Mouse (Mus musculus): Measurements from ENCODE around the gene Cwh43. TPM values are rescaled to one million over a fixed set of nuclear protein-coding genes. Genes with fewer than 3 reads are reported as not detected.

Gene Cwh43
- total RNA-seq, 2 experiments from 2014 or later = not detected

- peak in 1 of 2 experiments; percentile 41 for DNase-seq
- intact Hi-C loops (cut with DNase I) = loop anchor here (2.0 to 5.0 kb wide), 3 partner anchors 91 to 398 kb away; partner anchors contain the start of gene Ociad1
These were observed 22.9 kb upstream of the Cwh43 start for GRCm38 (mm10) chr5:73382737-73383646.

DNA sequence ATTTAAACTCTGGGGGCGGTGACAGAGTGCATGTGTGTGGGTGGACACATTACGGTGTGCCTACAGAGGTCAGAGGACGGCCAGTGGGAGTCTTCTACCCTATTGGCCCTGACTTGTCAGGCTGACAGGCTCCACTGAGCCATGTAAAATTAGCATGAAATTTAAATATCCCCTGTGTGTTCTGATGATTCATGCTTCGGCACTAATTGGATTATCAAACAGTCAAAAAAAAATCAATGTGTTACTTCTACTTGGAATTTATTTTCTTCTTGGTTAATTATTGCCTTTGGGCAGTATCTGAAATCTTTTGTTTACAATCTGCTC lies 22.3 kb upstream of the Cwh43 start:
- intact Hi-C loops (cut with DNase I) = loop anchor here (2.0 to 5.0 kb wide), 3 partner anchors 91 to 399 kb away; partner anchors contain the start of gene Ociad1
- no peak for DNase-seq

- intact Hi-C loops (cut with DNase I) = no loop called here
- no peak for DNase-seq
These were observed 12.8 kb upstream of the Cwh43 start for GRCm38 (mm10) chr5:73393041-73393440.

DNA sequence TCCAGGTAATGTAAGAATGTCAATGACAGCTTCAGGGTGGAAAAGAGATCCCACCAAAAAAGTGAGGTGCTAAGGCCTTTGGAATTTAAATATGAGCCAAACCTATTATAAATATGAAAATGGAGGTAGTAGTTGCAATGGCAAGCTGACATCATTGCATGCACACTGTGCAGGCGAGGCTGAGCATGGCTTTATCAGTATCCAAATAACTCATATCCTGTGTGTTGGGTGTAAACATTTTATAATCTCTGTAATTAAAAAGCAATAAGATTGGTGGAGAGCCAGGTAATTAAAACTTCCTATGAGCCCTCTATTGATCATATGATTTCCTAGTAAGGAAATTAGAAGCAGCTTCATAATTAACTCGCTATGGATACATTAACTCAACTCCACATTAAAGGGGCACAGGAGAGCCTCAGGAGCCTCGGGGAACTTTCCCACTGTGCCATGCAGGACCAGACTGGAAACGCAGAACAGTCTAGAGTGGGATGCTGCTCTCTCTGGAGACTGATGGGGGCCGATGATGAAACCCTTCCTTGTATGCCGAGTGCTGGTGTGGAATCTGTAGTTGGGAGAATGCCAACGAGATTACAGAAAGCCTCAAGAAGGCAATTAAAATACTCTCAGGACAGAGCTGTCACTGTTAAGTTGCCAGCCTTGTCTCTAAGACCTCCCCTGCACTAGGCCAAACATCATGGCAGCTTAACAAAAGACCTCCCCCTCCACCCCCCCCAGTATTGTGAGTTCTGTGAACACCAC lies 5.9 kb upstream of the Cwh43 start:
- intact Hi-C loops (cut with DNase I) = no loop called here
- DNase-seq = no peak

- DNase-seq = no peak
- intact Hi-C loops (cut with DNase I) = no loop called here
These were observed 4.5 kb upstream of the Cwh43 start for GRCm38 (mm10) chr5:73401341-73401740.

GRCm38 (mm10) chr5:73402911-73403310 lies 3.0 kb upstream of the Cwh43 start:
- DNase-seq = no peak
- intact Hi-C loops (cut with DNase I) = no loop called here

GRCm38 (mm10) chr5:73403311-73404068 lies 2.4 kb upstream of the Cwh43 start:
- intact Hi-C loops (cut with DNase I) = no loop called here
- DNase-seq = no peak

GRCm38 (mm10) chr5:73404790-73405189 lies 1.1 kb upstream of the Cwh43 start:
- intact Hi-C loops (cut with DNase I) = no loop called here
- DNase-seq = no peak

- intact Hi-C loops (cut with DNase I) = no loop called here
- no peak for DNase-seq
These were observed 986 bp downstream of the Cwh43 start for GRCm38 (mm10) chr5:73406861-73407260.

GRCm38 (mm10) chr5:73409970-73410369 lies 4.1 kb downstream of the Cwh43 start:
- no peak for DNase-seq
- intact Hi-C loops (cut with DNase I) = no loop called here

- no peak for DNase-seq
- intact Hi-C loops (cut with DNase I) = no loop called here
These were observed 5.9 kb downstream of the Cwh43 start for GRCm38 (mm10) chr5:73411771-73412170.

DNA sequence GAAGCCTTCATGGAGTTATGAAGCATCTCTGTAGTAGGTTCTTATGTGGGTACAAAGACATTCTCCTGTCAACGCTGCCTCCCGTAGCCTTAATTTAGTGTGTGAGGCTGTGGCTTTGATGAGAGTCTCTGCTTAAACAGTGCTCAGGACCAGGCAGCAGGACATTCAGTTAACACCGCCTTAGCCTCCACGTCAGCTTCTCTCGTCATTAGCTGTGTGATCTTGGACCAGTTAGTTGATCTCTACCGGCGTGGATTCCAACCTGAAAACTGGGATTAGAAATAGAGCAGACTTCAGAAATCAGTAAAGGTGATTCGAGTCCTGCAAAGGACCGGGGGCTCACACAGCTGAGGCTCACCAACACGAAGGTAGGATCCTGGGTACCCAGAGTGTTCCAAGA lies 8.3 kb downstream of the Cwh43 start:
- intact Hi-C loops (cut with DNase I) = no loop called here
- no peak for DNase-seq

- no peak for DNase-seq
- intact Hi-C loops (cut with DNase I) = no loop called here
These were observed 13.3 kb downstream of the Cwh43 start for GRCm38 (mm10) chr5:73419045-73419695.

GRCm38 (mm10) chr5:73426824-73427223 lies 20.9 kb downstream of the Cwh43 start:
- DNase-seq = no peak
- intact Hi-C loops (cut with DNase I) = no loop called here

DNA sequence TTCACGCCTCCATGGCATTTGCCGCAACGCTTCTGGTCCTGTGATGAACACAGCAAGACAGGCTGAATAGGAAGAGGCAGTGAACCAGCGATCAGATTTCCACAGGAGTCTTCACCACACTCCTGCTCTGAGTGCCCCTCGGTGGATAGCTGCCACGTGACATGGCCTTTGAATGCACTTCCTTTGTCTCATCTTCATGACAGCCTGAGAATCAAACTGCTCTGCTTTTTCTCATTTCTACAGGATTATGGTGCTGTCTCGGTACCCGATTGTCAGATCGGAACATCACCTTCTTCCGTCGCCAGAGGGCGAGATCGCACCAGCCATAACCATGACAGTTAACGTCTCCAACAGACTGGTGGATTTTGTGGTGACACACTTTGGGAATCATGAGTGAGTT lies 25.7 kb downstream of the Cwh43 start:
- DNase-seq = peak; percentile 52 to 57
- intact Hi-C loops (cut with DNase I) = loop anchor here (1.0 to 10.0 kb wide), 2 partner anchors 103 to 206 kb away; no protein-coding TSS in a partner anchor

DNA sequence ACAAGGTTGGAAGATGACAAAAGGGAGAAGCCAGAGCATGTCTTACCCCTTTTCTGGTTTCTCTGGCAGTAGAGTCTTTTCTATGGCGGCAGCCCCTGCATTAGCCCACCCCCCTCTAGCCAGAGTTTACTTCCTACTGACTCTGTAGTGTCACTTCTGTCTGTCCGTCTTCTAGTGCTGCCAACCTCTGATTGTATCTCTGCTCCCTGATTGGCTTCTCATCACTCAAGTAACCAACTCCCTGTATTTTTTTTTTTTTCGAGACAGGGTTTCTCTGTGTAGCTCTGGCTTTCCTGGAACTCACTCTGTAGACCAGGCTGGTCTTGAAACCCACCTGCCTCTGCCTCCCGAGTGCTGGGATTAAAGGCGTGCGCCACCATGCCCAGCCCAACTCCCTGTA lies 26.9 kb downstream of the Cwh43 start:
- intact Hi-C loops (cut with DNase I) = loop anchor here (1.0 to 10.0 kb wide), 2 partner anchors 102 to 201 kb away; no protein-coding TSS in a partner anchor
- DNase-seq = no peak

- intact Hi-C loops (cut with DNase I) = loop anchor here (10.0 kb wide), 1 partner anchor 100 kb away; no protein-coding TSS in a partner anchor
- no peak for DNase-seq
These were observed 28.9 kb downstream of the Cwh43 start for GRCm38 (mm10) chr5:73434764-73435163.

GRCm38 (mm10) chr5:73442176-73442575 lies 36.3 kb downstream of the Cwh43 start:
- no peak for DNase-seq
- intact Hi-C loops (cut with DNase I) = no loop called here

- intact Hi-C loops (cut with DNase I) = no loop called here
- DNase-seq = no peak
These were observed 44.4 kb downstream of the Cwh43 start for GRCm38 (mm10) chr5:73450276-73450675.
